Mouse (Mus musculus): ENCODE data around the gene Sec24b.

DNA sequence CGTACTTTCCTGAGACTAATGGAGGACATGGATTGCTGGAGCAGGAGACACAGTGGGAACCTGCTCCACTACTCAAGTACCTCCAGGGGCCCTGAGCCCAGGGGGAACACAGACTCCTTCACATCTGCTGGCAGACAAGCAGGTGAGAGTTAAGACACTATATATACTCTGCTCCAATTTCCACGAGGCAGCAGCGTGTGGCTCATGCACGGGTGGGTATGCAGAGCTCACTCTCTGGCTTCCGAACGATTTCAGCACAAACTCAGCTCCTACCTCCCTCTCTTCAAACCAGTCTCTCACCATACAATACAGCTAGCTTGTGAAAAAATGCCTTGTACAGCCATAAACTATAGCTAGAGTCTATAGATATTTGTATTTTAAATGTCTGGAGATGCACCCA, 62.8 kb downstream of the Sec24b start:
- no peak for TF ChIP-seq CTCF (IDR thresholded peaks at IDR 0.05; ENCODE audit: low read depth)
- TF ChIP-seq EP300 (IDR thresholded peaks at IDR 0.05; ENCODE audit: low read depth): no peak
